Mouse (Mus musculus) mouse embryonic stem cell (cell line): Measurements from ENCODE around the gene Slc22a14.
"Not testable (repeated sequence)": the region's sequence is repeated elsewhere in the genome, so short reads cannot be mapped to it uniquely, and the experiment has no call there.

Experiments used
- in situ Hi-C, 2 experiments: fragments of 300-500 bp; cut with MboI; formaldehyde crosslinking; loops; 1 replicate in 1 of 2; 3 replicates in 1 of 2; pipeline ENCODE4 v1.14.3; 2019 to 2020; ENCODE audit warnings: low sequenced_read_pairs in 2 of 2, low pct_unique_long_range_greater_than_20kb in 1 of 2, mixed read lengths in 1 of 2; ENCODE audit not compliant: unreplicated experiment in 1 of 2

Slc22a14 gene

DNA sequence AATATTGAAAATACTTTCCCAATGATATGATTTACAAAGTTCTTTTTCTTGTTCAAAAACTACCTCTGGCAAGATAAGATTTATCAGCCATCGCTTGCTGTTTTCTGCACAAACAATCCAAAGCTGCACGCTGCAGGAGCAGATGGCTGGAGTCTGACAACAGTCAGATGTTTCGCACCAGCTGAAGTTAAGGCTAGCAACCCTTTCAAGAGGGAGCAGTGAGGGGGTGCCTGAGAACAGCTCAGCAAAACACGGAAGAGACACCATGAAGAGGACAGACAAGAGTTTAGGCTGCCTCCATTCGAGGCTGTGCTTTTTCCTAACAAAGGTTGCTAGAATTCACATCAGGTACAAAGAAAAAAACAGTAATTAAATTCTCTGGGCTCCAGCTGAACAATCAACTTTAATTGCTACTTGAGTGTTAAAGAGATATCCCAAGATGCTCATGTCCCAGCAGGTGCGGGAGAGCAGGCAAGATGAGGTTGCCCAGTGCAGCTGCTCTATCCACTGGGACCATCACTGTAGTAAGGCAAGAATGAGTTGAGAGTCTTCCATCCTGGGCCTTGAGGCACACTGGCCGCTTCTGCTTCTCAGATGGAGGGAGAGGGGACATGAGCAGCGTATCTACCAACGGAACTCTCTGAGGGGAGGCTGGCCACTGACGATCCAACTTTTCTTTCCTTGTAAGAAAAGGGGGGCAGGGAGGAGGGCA, 124.9 kb downstream of the Slc22a14 start:
- in situ Hi-C loops = no loop called here

DNA sequence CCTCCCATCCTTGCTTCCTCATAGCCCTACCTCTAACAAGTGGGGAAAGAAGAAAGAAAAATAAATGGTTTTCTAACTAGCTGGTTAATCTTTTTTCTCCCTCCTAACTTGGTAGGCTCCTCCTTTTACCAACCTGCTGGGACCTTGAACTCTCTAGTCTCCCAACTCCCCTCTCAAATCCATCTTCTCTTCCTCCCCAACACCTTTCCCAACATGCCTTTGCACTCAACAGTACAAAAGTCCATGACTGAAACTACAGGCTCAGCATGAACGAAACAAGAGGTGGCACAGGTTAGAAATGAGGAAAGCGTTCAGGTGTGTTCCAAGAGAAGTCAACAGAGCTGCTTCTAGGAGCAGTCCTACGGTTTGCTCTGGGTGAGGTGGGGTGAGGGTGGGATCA, 126.1 kb downstream of the Slc22a14 start:
- in situ Hi-C loops = no loop called here

DNA sequence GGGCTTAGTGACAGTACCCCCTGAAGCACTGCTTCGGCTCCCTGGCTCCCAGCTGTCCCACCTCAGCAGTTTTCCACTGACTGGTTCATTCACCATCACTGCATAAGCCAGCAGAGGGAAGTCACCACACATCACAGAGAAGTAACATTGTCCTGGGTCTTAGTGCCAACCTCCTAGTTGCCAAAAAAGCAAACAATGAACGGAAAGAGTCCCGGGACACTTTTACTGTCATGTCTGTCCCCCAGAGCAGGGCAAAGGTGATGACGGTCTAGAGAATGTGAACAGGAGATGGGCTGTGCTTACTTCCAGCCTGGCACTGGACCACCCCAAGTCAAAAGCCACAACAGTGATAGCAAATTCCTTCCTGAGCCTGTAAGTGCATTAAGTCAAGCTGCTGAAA, 126.6 kb downstream of the Slc22a14 start:
- in situ Hi-C loops = no loop called here

DNA sequence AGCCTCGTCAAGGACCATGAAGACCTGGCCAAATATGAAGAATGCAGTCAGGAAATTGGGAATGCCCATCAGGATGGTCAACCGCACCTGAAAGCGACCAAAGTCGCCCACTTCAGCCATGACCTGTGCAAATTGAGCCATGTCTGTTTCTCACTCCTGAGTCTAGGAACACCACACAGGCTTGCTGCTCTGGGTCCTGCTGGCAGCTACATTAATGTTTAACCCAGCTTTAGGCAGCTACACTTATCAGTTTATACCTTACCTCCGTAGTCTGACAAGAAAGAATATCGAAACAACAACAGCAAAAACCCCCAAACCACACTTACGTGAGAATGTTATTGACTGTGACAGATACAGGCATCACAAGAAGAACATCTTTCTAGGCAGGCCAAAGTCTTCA, 133.8 kb downstream of the Slc22a14 start:
- in situ Hi-C loops = no loop called here

DNA sequence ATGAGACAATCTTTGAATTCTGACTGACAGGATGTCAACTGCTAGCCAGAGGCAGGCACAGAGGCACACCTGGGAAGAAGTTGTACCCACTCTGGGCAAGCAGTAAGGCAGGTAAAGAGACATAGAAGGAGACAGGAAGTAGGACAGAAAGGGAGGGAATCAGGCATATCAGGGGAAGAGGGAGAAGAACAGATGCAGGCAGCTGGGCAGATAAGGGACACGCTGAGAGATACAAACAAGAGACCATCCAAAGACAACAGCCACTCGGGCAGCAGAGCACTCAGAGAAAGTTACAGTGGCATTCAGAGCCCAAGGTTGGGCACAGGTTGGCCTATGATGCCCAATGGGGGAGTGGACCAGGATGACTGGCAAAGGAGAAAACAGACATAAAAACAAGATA, 134.5 kb downstream of the Slc22a14 start:
- in situ Hi-C loops = no loop called here

DNA sequence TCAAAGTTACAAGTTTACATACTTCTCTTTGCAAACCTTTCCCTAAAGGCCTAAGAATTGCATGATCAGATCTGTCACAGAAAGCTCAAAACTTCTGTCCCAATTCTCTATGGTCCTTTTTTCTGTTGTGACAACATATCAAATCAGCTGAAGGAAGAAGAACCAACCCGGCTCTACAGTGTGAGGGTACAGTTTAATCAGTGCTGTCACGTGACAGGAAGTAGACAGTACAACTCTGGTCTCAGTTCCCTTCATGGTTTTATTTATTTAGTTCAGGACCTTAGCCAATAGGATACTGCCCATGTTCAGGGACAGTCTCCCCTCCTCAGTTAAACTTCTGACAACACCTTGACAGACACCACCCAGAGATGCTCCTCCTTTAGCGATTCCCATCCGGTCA, 145.1 kb downstream of the Slc22a14 start:
- in situ Hi-C loops = no loop called here

DNA sequence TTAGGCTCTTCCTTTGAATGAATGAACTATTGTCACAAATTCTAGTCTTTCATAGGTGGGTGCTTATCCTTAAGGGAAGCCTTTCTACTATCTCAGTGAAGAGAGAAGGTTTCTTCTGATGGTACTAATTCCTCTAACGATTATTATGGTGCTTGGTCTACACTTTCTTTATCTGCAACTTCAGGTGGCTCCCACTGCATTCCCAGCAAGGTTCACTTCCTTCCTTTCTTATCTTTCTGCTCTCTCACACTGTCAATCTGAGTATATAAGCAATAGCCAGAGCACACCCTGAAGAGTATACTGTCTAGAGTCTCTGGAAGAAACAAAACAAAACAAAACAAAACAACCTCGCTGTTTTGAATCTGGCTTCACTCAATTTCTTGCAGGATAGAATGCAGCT, 145.7 kb downstream of the Slc22a14 start:
- in situ Hi-C loops = no loop called here

DNA sequence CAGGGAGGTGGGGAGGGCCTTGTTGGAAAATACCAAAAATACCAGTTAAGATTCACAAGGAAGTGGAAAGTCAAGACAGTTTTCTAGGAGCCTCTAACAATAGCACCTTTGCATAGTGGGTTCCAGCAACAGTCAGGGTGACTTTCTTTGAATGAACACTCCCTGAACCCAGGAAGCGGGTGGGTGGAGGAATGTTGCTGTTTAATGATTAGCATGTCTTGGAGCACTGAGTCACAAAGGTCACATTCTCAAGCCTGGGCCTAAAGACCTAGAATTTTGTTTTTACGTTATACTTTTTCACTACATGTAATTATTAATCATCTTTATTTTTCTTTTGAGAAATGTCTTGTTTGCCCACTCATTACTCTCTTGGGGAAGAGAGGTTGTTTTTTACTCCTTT, 150.0 kb downstream of the Slc22a14 start:
- in situ Hi-C loops = not testable (repeated sequence)

DNA sequence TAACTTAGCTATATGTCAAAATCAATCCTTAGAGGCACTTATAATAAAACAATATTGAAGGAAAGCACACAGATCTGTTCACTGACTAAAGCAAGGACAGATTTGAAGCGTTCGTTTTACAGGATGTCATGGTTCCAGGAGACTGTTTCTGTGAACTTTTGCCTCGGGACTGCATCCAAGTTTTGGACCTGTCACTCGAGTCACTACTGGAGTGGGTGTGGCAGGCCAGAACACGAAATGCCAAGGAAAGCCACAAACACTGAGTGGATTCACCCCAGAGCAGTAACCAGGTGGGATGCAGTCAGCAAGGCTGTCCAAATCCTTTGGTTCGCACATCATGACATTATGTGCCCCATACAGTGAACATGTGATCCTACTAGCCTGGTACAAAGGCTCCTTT, 150.8 kb downstream of the Slc22a14 start:
- in situ Hi-C loops = no loop called here

DNA sequence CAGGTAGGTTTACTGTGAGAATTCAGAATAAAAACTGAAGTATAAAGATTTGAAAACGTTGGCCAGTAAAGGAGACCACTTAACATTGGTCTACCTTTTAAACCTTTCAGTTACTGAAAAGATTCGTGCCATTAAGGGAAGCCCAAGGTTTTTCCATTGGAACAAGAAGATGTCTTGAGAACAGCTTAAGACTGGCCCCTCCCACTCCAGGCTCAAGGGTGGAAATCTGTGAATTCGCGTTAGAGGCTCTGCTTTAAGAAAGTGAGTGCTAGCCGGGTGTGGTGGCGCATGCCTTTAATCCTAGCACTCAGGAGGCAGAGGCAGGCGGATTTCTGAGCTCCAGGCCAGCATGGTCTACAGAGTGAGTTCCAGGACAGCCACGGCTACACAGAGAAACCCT, 152.4 kb downstream of the Slc22a14 start:
- in situ Hi-C loops = no loop called here

DNA sequence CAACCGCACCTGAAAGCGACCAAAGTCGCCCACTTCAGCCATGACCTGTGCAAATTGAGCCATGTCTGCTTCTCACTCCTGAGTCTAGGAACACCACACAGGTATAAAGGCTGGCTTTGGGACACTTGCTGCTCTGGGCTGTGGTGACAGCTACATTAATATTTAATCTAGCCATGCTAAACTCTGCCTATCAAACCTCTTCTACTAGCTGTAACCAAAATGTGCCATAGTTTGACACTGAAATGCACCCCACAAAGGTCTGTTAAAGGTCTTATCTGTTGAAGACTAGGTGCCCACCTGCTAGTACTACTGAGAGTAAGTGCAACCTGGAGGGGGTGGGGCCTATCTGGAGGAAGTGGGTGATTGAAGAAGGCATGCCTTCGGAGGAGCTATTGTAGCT, 156.4 kb downstream of the Slc22a14 start, which contains the start of gene Slc22a13:
Slc22a13 (minus strand) TSS at position 101 of the 400 bp plus-strand sequence.
- in situ Hi-C loops = no loop called here

DNA sequence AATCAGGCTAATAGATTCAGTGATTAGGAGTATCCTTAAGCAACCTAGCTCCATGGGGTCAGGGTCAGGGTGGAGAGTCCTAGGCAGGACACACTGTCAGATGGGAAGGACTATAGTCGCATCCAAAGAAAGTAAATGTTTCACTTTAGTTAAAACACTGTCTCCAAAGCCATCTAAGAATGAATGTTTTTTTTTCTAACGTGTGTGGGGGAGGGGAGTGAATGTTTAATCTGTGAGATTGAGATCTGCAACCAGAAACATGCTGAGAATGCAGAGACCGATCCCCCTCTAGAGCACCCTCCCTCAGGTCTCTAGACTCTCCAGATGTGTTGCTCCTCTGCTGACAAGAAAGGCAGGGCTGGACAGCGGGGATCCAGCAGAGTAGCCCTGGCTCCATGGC, 158.2 kb downstream of the Slc22a14 start:
- in situ Hi-C loops = no loop called here

DNA sequence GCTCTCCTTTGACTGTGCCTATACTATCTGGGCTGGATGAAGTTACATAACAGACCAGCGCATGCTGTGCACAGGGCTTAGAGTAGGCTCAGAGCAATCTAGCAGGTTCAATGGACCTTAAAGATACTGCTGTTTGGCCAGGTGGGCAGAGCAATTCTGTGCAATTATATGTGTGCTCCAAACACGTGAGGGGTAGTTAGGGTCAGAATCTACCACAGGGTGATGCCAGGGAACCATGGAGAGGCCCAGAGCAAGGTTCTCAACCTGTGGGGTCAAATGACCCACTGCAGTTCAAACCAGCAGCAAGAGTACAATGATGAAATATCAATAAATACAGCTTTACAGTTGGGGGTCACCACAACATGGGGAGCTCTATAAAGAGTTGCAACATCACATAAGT, 158.7 kb downstream of the Slc22a14 start:
- in situ Hi-C loops = no loop called here

DNA sequence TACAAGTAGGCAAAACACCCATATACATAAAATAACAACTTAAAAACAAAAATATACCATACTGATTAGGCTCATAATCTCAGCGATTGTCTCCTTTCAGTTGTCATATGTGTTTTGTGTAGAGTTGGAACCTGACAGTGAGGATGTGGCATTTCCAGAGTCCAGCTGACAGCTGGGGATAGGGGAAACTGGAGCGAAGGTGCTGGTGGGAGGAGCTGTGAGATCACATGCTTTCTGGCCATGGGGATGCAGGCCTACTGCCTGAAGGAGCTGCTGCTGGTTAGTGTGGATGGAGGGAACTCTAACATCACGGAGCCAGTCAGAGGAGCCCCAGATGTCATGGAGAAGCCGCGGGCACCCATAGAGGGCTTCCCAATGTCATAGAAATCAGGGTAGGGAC, 159.6 kb downstream of the Slc22a14 start:
- in situ Hi-C loops = no loop called here

DNA sequence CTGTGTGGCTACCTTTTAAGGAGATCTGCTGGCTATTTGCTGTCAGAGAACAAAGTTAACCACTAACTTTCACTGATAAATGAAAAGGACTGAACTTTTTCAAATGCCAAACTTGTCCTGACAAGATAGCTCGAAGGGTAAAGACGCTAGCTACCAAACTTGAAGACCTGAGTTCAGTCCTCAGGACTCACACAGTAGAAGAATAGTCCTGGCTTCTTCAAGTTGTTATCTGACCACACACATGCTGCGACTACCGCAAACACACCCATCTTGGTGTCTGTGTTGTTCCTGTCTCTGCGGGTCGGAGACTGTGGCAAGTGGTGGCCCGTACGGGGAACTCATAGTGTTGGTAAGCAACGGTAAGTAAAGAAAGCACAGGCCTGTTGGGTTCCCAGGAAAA, 161.7 kb downstream of the Slc22a14 start:
- in situ Hi-C loops = no loop called here

DNA sequence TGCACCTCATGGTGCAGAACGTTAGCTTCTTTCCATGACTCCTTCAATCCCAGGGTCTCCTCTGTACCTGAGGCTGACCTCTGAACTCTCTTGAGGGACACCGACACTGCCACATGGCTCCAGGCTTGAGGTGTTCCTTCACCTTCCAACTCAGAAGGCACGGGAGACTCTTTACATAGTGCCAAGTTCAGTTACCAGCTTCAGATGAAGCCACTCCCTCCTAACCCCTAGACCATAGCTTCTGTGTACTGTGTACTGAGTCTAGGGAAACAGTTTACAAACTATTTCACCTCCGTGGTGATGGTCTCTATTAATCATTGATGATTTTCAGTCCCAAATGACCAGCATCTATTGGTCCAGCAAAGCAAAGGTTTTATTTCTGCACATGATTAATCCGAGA, 163.7 kb downstream of the Slc22a14 start:
- in situ Hi-C loops = no loop called here

DNA sequence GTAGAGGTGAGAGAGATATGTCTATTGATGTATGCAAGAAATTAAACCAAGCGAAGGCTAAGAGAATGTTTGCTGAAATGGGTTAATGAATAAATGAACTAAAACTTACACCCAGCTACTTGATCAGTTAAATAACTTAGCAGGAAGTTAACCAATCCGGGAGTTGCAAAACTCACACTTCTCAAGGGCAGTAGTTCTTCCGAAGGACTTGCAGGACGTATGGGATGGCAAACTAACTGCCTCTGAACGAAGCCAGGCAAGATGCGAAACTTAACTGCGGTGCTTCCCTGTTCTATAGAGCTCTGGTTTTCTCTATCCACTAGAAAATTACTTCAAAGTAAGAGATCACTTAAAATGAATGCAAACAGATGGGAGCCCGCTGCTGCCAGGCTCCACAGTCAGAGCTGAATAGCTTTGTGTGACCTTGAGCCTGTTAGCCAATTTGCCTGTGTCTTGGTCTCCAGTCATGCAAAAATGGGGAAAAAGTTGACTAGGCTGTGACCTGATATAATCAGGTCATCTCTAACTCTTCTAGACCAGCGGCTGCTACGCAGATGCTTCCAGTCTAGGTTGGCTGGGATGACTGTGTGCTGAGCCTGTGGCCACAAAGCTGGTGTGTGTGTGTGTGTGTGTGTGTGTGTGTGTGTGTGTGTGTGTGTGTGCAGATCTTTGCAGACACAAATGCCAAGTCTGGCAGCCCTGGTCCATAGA, 166.0 kb downstream of the Slc22a14 start:
- in situ Hi-C loops = loop anchor here in 1 of 2 experiments (10.0 kb wide), 2 partner anchors 95 to 285 kb away; partner anchors contain the start of gene Dlec1

DNA sequence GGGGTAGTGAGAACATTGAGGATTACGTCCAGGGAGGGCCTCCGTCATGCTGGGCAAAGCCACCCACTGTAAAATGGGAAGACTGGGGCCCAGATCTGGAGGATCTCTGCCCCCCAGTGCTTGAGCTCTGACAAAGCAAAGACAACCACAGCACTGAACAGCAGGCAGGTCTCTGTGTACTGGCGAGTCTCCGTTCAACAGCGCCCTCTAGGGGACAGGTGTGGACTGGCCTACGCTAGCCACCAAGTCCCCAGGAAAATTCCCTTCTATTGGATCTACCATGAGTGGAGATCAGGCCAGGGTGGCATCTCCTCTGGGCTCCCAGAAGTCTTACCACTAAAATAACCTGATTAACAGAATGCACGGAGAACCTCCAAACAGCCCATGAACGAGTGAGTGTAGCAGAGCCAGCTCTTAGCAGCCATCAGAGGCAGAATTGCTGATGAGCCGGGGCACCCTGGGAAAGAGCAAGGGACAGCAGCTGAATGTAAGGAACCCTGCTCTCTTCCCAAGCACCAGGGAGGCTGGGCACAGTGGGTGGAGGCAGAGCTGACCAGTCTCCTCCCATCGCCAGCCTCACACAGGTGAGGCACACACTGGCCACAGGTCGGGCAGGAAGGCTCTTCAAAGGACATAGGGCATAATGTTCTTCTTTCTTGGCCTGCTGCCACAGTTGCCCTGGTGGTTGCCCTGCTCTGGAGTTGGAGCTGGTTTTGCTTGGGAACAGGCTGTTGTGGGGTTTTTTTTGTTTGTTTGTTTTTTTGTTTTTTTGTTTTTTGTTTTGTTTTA, 173.0 kb downstream of the Slc22a14 start:
- in situ Hi-C loops = loop anchor here in 1 of 2 experiments (10.0 kb wide), 2 partner anchors 88 to 278 kb away; partner anchors contain the start of gene Dlec1

DNA sequence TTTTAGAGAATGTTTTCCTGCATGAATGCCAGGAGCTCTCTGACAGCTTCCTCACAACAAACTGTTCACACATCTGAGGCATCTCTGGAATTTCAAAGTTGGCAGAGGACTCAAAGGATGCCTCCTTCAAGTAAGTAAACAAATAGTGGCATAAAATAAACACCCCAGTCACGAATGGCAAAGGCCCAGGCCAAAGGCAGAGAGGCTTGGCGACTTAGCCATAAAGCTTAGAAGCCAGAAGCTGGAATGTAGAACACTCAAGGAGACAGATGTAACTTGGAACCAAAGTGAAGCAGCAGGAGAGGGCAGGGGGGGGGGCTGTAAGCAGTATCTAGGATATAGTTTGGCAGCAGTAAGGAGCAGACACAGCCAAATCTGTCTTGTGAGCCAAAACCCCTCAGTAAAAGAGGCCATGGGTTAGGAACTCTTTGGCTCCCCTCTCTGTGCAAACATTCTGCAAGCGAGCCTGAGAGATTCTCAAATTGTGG, 184.1 kb downstream of the Slc22a14 start:
- in situ Hi-C loops = no loop called here
